Mouse (Mus musculus): Measurements from ENCODE around the gene Fbxo39.

The Fbxo39 gene

GRCm38 (mm10) chr11:72314151-72314895, at the start of gene Fbxo39:
Fbxo39 (plus strand) TSS chr11:72314444.
- DNase-seq = no peak

GRCm38 (mm10) chr11:72265483-72265882, 48.8 kb upstream of the Fbxo39 start:
- no peak for DNase-seq

- peak; percentile 17 to 45 for DNase-seq
Measured at GRCm38 (mm10) chr11:72266207-72266959, 47.9 kb upstream of the Fbxo39 start.

GRCm38 (mm10) chr11:72266960-72267560, 47.2 kb upstream of the Fbxo39 start, which contains the start of gene Slc13a5:
Slc13a5 (minus strand) TSS chr11:72267222.
- no peak for DNase-seq

- DNase-seq = no peak
Measured at GRCm38 (mm10) chr11:72271761-72272160, 42.5 kb upstream of the Fbxo39 start.

GRCm38 (mm10) chr11:72273341-72273740, 40.9 kb upstream of the Fbxo39 start:
- no peak for DNase-seq

- DNase-seq = no peak
Measured at GRCm38 (mm10) chr11:72281143-72281851, 32.9 kb upstream of the Fbxo39 start.

GRCm38 (mm10) chr11:72281852-72282400, 32.3 kb upstream of the Fbxo39 start:
- DNase-seq = no peak

GRCm38 (mm10) chr11:72283486-72284224, 30.6 kb upstream of the Fbxo39 start:
- DNase-seq = no peak

- no peak for DNase-seq
Measured at GRCm38 (mm10) chr11:72284532-72285182, 29.6 kb upstream of the Fbxo39 start.

GRCm38 (mm10) chr11:72285971-72286480, 28.2 kb upstream of the Fbxo39 start:
- no peak for DNase-seq

- no peak for DNase-seq
Measured at GRCm38 (mm10) chr11:72286651-72287050, 27.6 kb upstream of the Fbxo39 start.

GRCm38 (mm10) chr11:72287126-72287525, 27.1 kb upstream of the Fbxo39 start:
- DNase-seq = no peak

GRCm38 (mm10) chr11:72287543-72287942, 26.7 kb upstream of the Fbxo39 start:
- no peak for DNase-seq

- no peak for DNase-seq
Measured at GRCm38 (mm10) chr11:72293116-72293515, 21.1 kb upstream of the Fbxo39 start.

- DNase-seq = peak; percentile 81 to 87
Measured at GRCm38 (mm10) chr11:72301334-72301733, 12.9 kb upstream of the Fbxo39 start, which contains the start of gene Xaf1. Xaf1 (plus strand) TSS chr11:72301629.

GRCm38 (mm10) chr11:72302230-72302629, 12.0 kb upstream of the Fbxo39 start:
- DNase-seq = peak; percentile 42 to 51

- no peak for DNase-seq
Measured at GRCm38 (mm10) chr11:72307461-72307860, 6.8 kb upstream of the Fbxo39 start.

GRCm38 (mm10) chr11:72308982-72309381, 5.3 kb upstream of the Fbxo39 start:
- no peak for DNase-seq

GRCm38 (mm10) chr11:72310491-72310890, 3.8 kb upstream of the Fbxo39 start:
- DNase-seq = no peak
